Mouse (Mus musculus): ENCODE results near the gene Cachd1.

The Cachd1 gene

GRCm38 (mm10) chr4:100988231-100988799, 211.8 kb downstream of the Cachd1 start:
- DNase-seq (ENCODE audit: low read depth, low spot score): peak; percentile 67

GRCm38 (mm10) chr4:100990996-100991395, 214.5 kb downstream of the Cachd1 start:
- DNase-seq (ENCODE audit: low read depth, low spot score): no peak

GRCm38 (mm10) chr4:100992086-100992485, 215.6 kb downstream of the Cachd1 start:
- DNase-seq (ENCODE audit: low read depth, low spot score): no peak

GRCm38 (mm10) chr4:100994442-100995255, 218.2 kb downstream of the Cachd1 start:
- no peak for DNase-seq (ENCODE audit: low read depth, low spot score)

GRCm38 (mm10) chr4:100995617-100996016, 219.1 kb downstream of the Cachd1 start:
- DNase-seq (ENCODE audit: low read depth, low spot score): no peak

GRCm38 (mm10) chr4:100996060-100996651, 219.7 kb downstream of the Cachd1 start:
- no peak for DNase-seq (ENCODE audit: low read depth, low spot score)

- DNase-seq (ENCODE audit: low read depth, low spot score): peak; percentile 53
Observed at GRCm38 (mm10) chr4:100998145-100998544, 221.7 kb downstream of the Cachd1 start.

GRCm38 (mm10) chr4:100998906-100999305, 222.4 kb downstream of the Cachd1 start:
- DNase-seq (ENCODE audit: low read depth, low spot score): no peak

GRCm38 (mm10) chr4:101000622-101001021, 224.1 kb downstream of the Cachd1 start:
- DNase-seq (ENCODE audit: low read depth, low spot score): no peak

- DNase-seq (ENCODE audit: low read depth, low spot score): no peak
Observed at GRCm38 (mm10) chr4:101001073-101001472, 224.6 kb downstream of the Cachd1 start.

- peak; percentile 58 for DNase-seq (ENCODE audit: low read depth, low spot score)
Observed at GRCm38 (mm10) chr4:101002961-101003360, 226.5 kb downstream of the Cachd1 start.

GRCm38 (mm10) chr4:101008362-101008769, 231.9 kb downstream of the Cachd1 start:
- DNase-seq (ENCODE audit: low read depth, low spot score): no peak

- DNase-seq (ENCODE audit: low read depth, low spot score): no peak
Observed at GRCm38 (mm10) chr4:101009092-101009491, 232.6 kb downstream of the Cachd1 start.

GRCm38 (mm10) chr4:101017806-101018205, 241.3 kb downstream of the Cachd1 start:
- no peak for DNase-seq (ENCODE audit: low read depth, low spot score)

- no peak for DNase-seq (ENCODE audit: low read depth, low spot score)
Observed at GRCm38 (mm10) chr4:101020596-101020995, 244.1 kb downstream of the Cachd1 start, which contains the start of gene Gm10577. Gene Gm10577, minus strand, starts transcription at chr4:101020696.

GRCm38 (mm10) chr4:101026566-101026965, 250.1 kb downstream of the Cachd1 start:
- no peak for DNase-seq (ENCODE audit: low read depth, low spot score)

- no peak for DNase-seq (ENCODE audit: low read depth, low spot score)
Observed at GRCm38 (mm10) chr4:101026995-101027394, 250.5 kb downstream of the Cachd1 start.

- no peak for DNase-seq (ENCODE audit: low read depth, low spot score)
Observed at GRCm38 (mm10) chr4:101027852-101028411, 251.5 kb downstream of the Cachd1 start.

GRCm38 (mm10) chr4:101033047-101033446, 256.6 kb downstream of the Cachd1 start:
- DNase-seq (ENCODE audit: low read depth, low spot score): no peak

GRCm38 (mm10) chr4:101035131-101035530, 258.7 kb downstream of the Cachd1 start:
- no peak for DNase-seq (ENCODE audit: low read depth, low spot score)

GRCm38 (mm10) chr4:101037156-101037555, 260.7 kb downstream of the Cachd1 start:
- DNase-seq (ENCODE audit: low read depth, low spot score): no peak

GRCm38 (mm10) chr4:101043691-101044090, 267.2 kb downstream of the Cachd1 start:
- no peak for DNase-seq (ENCODE audit: low read depth, low spot score)

All from ZHBTc4 (cell line).